Mouse (Mus musculus): ENCODE data around the gene Lats2. TPM values are rescaled to one million over a fixed set of nuclear protein-coding genes. Genes with fewer than 3 reads are reported as not detected.
"Not testable (repeated sequence)": the region's sequence is repeated elsewhere in the genome, so short reads cannot be mapped to it uniquely, and the experiment has no call there.

The Lats2 gene
- polyA plus RNA-seq, 1 experiment from 2014 or later = 13.8 TPM

DNA sequence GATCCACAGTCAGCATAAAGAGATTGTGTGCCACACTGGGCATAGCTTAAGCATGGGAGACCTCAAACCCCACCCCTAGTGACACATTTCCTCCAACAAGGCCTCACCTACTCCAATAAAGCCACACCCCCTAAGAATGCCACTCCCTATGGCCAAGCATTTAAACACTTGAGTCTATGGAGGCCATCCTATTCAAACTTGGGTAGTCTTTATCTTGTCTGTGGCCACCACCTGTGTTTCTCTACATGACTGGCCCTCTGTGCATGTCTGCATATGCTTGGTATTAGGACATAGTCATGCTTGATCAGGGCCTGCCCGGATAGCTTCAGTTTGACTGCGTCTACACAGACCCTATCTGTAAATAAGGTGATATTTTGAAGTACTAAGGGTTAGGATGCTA, 2.5 kb downstream of the Lats2 start:
- Histone ChIP-seq H3K27ac (no peak overlapping the region), H3K9me3 (no peaks in the 10 kb centered on the region), H3K4me1 (peaks cover 26% of the 10 kb centered on the region), H3K27me3 (ENCODE audit: poor library complexity, severe bottlenecking) (no peaks in the 10 kb centered on the region), H3K36me3 (replicated peaks) (no peaks in the 10 kb centered on the region), H3K4me3 (no peak overlapping the region)
- DNase-seq (ENCODE audit: extremely low spot score, low spot score) = no peak
- 87% methylated on average over 2 of the region's 2 CpGs for WGBS

DNA sequence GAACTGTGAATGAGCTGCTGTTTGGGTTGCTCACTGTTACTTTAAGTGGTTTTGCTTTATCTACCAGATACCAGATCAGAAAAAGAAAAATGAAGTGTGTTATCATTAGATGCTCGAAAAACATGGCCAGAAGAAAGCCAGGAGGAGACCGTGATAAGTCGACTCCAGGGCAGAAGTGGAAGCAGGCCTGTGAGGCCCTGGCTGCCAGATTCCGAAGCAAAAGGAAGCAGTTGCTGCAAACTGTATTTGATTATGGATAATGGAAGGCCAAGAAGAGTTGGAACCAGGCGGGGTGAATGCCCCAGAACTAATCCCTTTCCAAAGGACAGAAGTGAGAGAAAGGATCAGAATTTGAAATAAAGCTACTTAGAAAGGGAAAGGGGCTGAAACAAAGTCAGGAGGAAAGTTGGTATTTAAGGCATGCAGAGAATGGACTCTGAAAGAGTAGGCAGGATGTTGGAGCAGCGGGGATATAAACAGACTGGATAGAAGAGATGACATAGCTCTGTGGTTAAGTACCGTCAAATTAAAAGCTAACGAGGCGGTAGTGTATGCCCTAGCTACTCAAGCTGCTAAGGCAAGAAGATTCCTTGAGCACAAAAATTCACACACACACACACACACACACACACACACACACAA, 4.7 kb downstream of the Lats2 start:
- WGBS = 17% methylated on average over 9 of the region's 9 CpGs
- H3K4me3 ChIP-seq = no peak overlapping the region
- DNase-seq (ENCODE audit: extremely low spot score, low spot score) = no peak
- no peaks in the 10 kb centered on the region for H3K9me3 ChIP-seq
- H3K4me1 ChIP-seq = peaks cover 18% of the 10 kb centered on the region
- no peaks in the 10 kb centered on the region for H3K27me3 ChIP-seq (ENCODE audit: poor library complexity, severe bottlenecking)
- no peaks in the 10 kb centered on the region for H3K36me3 ChIP-seq (replicated peaks)
- H3K27ac ChIP-seq = peak overlapping the region; percentile 69

- not testable (repeated sequence) for DNase-seq (ENCODE audit: extremely low spot score, low spot score); H3K27ac ChIP-seq; H3K4me3 ChIP-seq; H3K36me3 ChIP-seq (replicated peaks); H3K9me3 ChIP-seq
- H3K4me1 ChIP-seq = peaks cover 31% of the 10 kb centered on the region
- peaks cover 16% of the 10 kb centered on the region for H3K27me3 ChIP-seq (ENCODE audit: poor library complexity, severe bottlenecking)
These were observed 7.2 kb downstream of the Lats2 start for GRCm38 (mm10) chr14:57751006-57751405.

GRCm38 (mm10) chr14:57749501-57749900, 8.7 kb downstream of the Lats2 start:
- Histone ChIP-seq H3K4me3 (no peak overlapping the region), H3K36me3 (replicated peaks) (no peaks in the 10 kb centered on the region), H3K9me3 (no peaks in the 10 kb centered on the region), H3K4me1 (peaks cover 36% of the 10 kb centered on the region), H3K27ac (no peak overlapping the region), H3K27me3 (ENCODE audit: poor library complexity, severe bottlenecking) (peaks cover 16% of the 10 kb centered on the region)
- DNase-seq (ENCODE audit: extremely low spot score, low spot score) = no peak
- 76% methylated on average over 2 of the region's 2 CpGs for WGBS

- WGBS = under 1% methylated on average over 56 of the region's 68 CpGs
- H3K9me3 ChIP-seq = no peaks in the 10 kb centered on the region
- H3K4me3 ChIP-seq = peak within 1 kb of the TSS; percentile 94
- peak; percentile 87 for DNase-seq (ENCODE audit: extremely low spot score, low spot score)
- H3K4me1 ChIP-seq = peaks cover 46% of the 10 kb centered on the region
- peaks cover 16% of the 10 kb centered on the region for H3K27me3 ChIP-seq (ENCODE audit: poor library complexity, severe bottlenecking)
- peak within 1 kb of the TSS; percentile 98 for H3K27ac ChIP-seq
- no peaks in the 10 kb centered on the region for H3K36me3 ChIP-seq (replicated peaks)
These were observed 12.0 kb downstream of the Lats2 start, which contains the start of gene Gm49361 for GRCm38 (mm10) chr14:57746001-57746771. TSS of gene Gm49361 (minus strand) at chr14:57746103.

DNA sequence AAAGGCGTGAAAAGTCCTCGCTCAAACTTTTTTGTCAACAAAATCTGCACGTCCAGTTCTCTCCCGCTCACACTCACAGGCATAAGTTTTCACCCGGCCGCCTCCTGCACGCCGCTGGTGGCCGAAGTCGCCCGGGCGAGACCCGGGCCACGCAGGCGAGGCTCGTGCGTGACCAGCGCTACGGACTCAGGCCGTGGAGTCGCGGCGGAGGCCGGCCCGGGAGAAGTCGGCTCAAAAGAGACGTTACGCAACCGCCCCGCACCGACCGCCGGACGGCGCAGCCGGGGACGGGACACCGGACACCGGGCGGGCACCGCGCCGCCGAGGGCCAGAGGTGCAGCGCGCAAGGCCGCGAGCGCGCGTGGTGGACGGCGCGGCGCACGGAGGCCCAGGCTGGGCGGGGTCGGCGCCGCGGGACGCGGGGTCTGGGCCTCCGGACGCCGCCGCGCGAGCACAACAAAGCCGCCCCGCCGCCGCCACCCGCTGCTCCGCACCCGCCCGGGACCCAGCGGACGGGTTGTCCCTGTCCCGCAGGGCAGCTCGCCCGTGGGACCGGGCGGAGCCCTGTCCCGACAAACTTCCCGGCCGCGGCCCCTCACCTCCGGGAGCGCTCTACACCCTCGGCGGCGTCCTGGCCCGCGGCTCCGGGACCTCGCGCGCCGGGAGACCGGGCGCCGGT, 12.8 kb downstream of the Lats2 start:
- under 1% methylated on average over 99 of the region's 103 CpGs for WGBS
- peaks cover 49% of the 10 kb centered on the region for H3K4me1 ChIP-seq
- no peaks in the 10 kb centered on the region for H3K9me3 ChIP-seq
- peak overlapping the region; percentile 94 for H3K4me3 ChIP-seq
- no peaks in the 10 kb centered on the region for H3K36me3 ChIP-seq (replicated peaks)
- peak; percentile 42 for DNase-seq (ENCODE audit: extremely low spot score, low spot score)
- peaks cover 16% of the 10 kb centered on the region for H3K27me3 ChIP-seq (ENCODE audit: poor library complexity, severe bottlenecking)
- H3K27ac ChIP-seq = peak overlapping the region; percentile 98

GRCm38 (mm10) chr14:57744547-57744946, 13.6 kb downstream of the Lats2 start:
- peak overlapping the region; percentile 94 for H3K4me3 ChIP-seq
- WGBS = 1% methylated on average over 8 of the region's 8 CpGs
- H3K4me1 ChIP-seq = peaks cover 49% of the 10 kb centered on the region

GRCm38 (mm10) chr14:57740651-57741050, 17.5 kb downstream of the Lats2 start:
- WGBS = 82% methylated on average over 8 of the region's 8 CpGs
- H3K27ac ChIP-seq = no peak overlapping the region
- no peaks in the 10 kb centered on the region for H3K9me3 ChIP-seq
- H3K27me3 ChIP-seq (ENCODE audit: poor library complexity, severe bottlenecking) = no peaks in the 10 kb centered on the region
- no peak overlapping the region for H3K4me3 ChIP-seq
- peaks cover 10% of the 10 kb centered on the region for H3K36me3 ChIP-seq (replicated peaks)
- no peak for DNase-seq (ENCODE audit: extremely low spot score, low spot score)
- H3K4me1 ChIP-seq = peaks cover 55% of the 10 kb centered on the region

More at GRCm38 (mm10) chr14:57744547-57744946, 13.6 kb downstream of the Lats2 start:
- H3K36me3 ChIP-seq (replicated peaks) = no peaks in the 10 kb centered on the region
- no peak overlapping the region for H3K27ac ChIP-seq
- peaks cover 16% of the 10 kb centered on the region for H3K27me3 ChIP-seq (ENCODE audit: poor library complexity, severe bottlenecking)
- no peak for DNase-seq (ENCODE audit: extremely low spot score, low spot score)
- H3K9me3 ChIP-seq = no peaks in the 10 kb centered on the region

GRCm38 (mm10) chr14:57737089-57737488, 21.1 kb downstream of the Lats2 start:
- Histone ChIP-seq H3K27ac (no peak overlapping the region), H3K36me3 (replicated peaks) (peaks cover 28% of the 10 kb centered on the region), H3K4me3 (no peak overlapping the region), H3K27me3 (ENCODE audit: poor library complexity, severe bottlenecking) (no peaks in the 10 kb centered on the region), H3K9me3 (no peaks in the 10 kb centered on the region), H3K4me1 (peaks cover 45% of the 10 kb centered on the region)
- DNase-seq (ENCODE audit: extremely low spot score, low spot score) = no peak

GRCm38 (mm10) chr14:57736141-57736540, 22.0 kb downstream of the Lats2 start:
- Histone ChIP-seq H3K9me3 (no peaks in the 10 kb centered on the region), H3K4me3 (no peak overlapping the region), H3K36me3 (replicated peaks) (peaks cover 33% of the 10 kb centered on the region), H3K27ac (no peak overlapping the region), H3K4me1 (peaks cover 42% of the 10 kb centered on the region), H3K27me3 (ENCODE audit: poor library complexity, severe bottlenecking) (no peaks in the 10 kb centered on the region)
- DNase-seq (ENCODE audit: extremely low spot score, low spot score) = no peak
- 85% methylated on average over 4 of the region's 4 CpGs for WGBS

DNA sequence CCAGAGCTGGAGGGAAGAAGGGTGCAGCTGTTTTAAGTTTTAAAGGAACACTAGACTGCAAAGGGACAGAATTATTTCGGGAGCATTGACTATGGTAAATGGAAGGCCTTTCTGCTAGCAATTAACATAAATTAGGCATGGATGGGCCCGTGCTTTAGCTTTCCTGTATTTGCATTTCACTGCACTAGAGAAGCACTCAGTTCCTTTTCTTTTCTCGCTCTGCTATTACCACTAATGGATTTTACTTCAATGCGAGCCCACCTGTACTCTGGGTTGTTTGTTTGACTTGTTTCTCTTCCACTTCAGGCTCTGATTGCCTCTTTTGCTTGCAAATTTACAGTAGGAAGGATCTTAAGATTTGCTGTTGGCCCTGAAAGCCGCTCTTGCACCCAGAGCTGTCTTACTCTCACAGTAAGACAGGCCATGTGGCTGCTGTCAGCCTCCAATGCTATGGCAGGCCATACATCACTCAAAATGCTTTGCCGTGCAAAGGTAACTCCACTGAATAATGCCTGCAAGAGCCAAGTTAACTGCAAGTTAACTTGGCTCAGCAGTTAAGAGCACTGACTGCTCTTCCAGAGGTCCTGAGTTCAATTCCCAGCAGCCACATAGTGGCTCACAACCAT, 25.4 kb downstream of the Lats2 start:
- no peak for DNase-seq (ENCODE audit: extremely low spot score, low spot score)
- H3K27ac ChIP-seq = no peak overlapping the region
- 60% methylated on average over 6 of the region's 6 CpGs for whole genome bisulfite sequencing

DNA sequence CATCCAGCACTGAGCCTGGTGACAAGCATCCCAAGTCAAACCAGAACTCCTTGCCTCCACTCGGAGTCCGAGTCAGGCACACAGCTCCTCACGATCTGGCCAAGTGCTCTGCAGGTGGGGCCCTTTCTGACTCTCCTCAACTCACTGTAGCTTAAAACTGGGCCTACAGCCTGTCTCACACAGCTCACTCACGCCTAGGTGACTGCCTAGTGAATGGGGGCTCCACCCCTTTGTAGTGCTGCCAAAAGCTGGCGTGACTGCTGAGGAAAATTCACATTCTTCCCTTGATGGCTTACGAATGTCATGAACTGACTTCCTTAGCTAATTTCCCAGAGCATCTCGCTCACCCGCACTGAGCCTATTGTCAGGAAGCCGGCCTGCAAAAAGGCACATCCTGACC, 27.7 kb downstream of the Lats2 start:
- no peaks in the 10 kb centered on the region; the same call in 1 of the 2 replicates for H3K9me3 ChIP-seq
- peaks cover 36% of the 10 kb centered on the region for H3K4me1 ChIP-seq
- 58% methylated on average over 9 of the region's 9 CpGs for WGBS
- no peak overlapping the region for H3K4me3 ChIP-seq
- DNase-seq (ENCODE audit: extremely low spot score, low spot score) = no peak
- peak overlapping the region; percentile 46; the same call in 1 of the 2 replicates for H3K27ac ChIP-seq
- no peaks in the 10 kb centered on the region for H3K27me3 ChIP-seq (ENCODE audit: poor library complexity, severe bottlenecking)
- H3K36me3 ChIP-seq (replicated peaks) = peaks cover 65% of the 10 kb centered on the region

More for the DNA sequence above, 25.4 kb downstream of the Lats2 start:
- Histone ChIP-seq H3K4me3 (no peak overlapping the region), H3K9me3 (no peaks in the 10 kb centered on the region), H3K36me3 (replicated peaks) (peaks cover 45% of the 10 kb centered on the region), H3K27me3 (ENCODE audit: poor library complexity, severe bottlenecking) (no peaks in the 10 kb centered on the region), H3K4me1 (peaks cover 54% of the 10 kb centered on the region)
